Mouse (Mus musculus) neural tube, embryonic 12.5 days (tissue): ENCODE results near the gene Xcl1. TPM values are rescaled to one million over a fixed set of nuclear protein-coding genes. Genes with fewer than 3 reads are reported as not detected.

ENCODE experiments used
- ATAC-seq: fragments of 200-750 bp; cut with Nextera tagmentation; 2 replicates; pipeline ENCODE4 v1.8.0; 2017; ENCODE audit warnings: low read depth, mild to moderate bottlenecking, moderate TSS enrichment, moderate library complexity; ENCODE audit not compliant: low FRiP score
- H3K27ac ChIP-seq: fragments of 300-500 bp; sonication (generic); 2 replicates; pipeline ENCODE4 v1.5.1; 2016
- H3K27me3 ChIP-seq: fragments of 300-500 bp; sonication (generic); replicated peaks from 2 replicates; pipeline ENCODE4 v1.6.1; 2016; ENCODE audit warnings: mild to moderate bottlenecking
- H3K36me3 ChIP-seq: fragments of 300-500 bp; sonication (generic); 2 replicates; pipeline ENCODE4 v1.6.1; 2016; ENCODE audit warnings: mild to moderate bottlenecking
- H3K4me1 ChIP-seq: fragments of 300-500 bp; sonication (generic); 2 replicates; pipeline ENCODE4 v1.6.1; 2016
- H3K4me2 ChIP-seq: fragments of 300-500 bp; sonication (generic); replicated peaks from 2 replicates; pipeline ENCODE4 v1.6.1; 2016; ENCODE audit warnings: mild to moderate bottlenecking
- H3K4me3 ChIP-seq: fragments of 300-500 bp; sonication (generic); 2 replicates; pipeline ENCODE4 v1.5.1; 2016
- H3K9ac ChIP-seq: fragments of 300-500 bp; sonication (generic); 2 replicates; pipeline ENCODE4 v1.6.1; 2016; ENCODE audit warnings: mild to moderate bottlenecking
- H3K9me3 ChIP-seq: fragments of 300-500 bp; sonication (generic); 2 replicates; pipeline ENCODE4 v1.6.1; 2016; ENCODE audit warnings: mild to moderate bottlenecking
- WGBS: fragments of 180-500 bp; shearing (Covaris S2); methylation state at CpG from one replicate; pipeline ENCODE4 v1.1.7; 2016; 5-methylcytosine and 5-hydroxymethylcytosine counted together
- polyA plus RNA-seq: library from polyadenylated mRNA; unstranded; fragments of >200 nt; fragmentation: Nextera tagmentation; extraction: Ambion mirVana; gene quantifications from 2 replicates; pipeline ENCODE4 v1.2.1, GENCODE M21; 2016

Xcl1 gene
- polyA plus RNA-seq, 1 experiment from 2014 or later, result not detected

DNA sequence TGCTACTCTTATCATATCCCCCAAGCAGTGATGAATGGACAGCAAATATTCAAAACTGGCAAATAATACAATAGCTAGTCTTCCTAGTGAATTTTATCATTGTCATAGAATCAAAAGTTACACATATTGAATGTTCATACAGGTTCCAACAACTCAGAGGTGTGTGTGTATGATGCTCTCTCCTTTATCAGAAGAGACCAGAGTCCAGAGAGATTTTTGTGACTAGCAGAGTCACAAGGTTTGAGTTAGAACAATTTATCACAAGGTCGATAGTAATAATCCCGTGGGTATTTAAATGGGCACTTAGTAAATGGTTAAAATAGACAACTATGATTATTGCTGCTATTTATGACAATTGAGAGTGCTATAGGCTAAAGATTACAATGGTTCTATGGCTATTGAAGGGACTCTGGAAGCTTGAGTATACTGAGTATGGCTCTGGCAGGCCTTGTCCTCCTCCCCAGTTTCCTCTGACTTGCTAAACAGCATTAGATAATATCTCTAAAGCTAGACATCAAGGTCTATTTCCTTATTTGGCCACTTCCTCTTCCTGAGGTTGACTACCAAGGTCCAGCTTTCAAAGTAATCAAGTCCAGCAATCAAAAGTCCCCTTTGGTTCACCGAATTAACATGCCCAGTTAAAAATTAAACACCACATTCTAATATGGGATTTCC is 21.5 kb upstream of the Xcl1 start:
- Histone ChIP-seq H3K36me3 (no peaks in the 10 kb centered on the region), H3K4me1 (no peaks in the 10 kb centered on the region), H3K9ac (no peak overlapping the region), H3K4me3 (no peak overlapping the region), H3K4me2 (no peak overlapping the region), H3K27me3 (no peaks in the 10 kb centered on the region), H3K27ac (no peak overlapping the region), H3K9me3 (no peaks in the 10 kb centered on the region)
- 82% methylated on average over 3 of the region's 3 CpGs for WGBS
- ATAC-seq, result no peak

DNA sequence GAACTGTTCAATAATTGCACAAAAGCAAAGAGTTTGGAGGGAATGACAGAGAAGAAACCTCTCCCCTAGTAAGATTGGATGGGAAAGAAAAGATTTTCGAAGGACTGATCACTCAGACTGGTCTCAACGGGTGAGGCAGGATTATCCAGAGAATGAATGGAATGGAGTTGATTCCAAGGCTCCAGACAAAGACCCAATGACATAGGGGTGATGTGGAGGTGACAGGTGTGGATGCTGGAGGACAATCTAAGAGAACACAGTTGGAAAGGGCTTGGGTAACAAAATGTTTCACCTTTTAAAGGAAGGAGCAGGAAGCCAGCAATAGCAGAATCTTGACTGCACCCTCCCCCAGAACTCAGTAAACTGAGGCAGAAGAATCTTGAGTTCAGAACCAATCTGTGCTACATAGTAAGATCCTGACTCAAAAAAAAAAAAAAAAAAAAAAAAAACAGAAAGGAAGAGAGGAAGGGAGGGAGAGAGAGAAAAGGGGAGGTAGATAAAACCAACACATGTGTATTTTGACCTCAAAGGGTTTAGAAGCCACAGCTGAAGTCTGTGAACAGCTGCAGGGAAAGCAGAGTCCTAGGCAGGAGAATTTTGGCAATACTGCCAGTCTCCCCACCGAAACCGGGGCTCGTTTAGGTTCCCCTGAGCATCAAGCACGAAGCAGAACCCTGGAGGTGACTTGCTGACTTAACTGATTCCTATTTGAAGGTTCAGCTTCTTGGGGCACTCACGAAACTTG is 20.3 kb upstream of the Xcl1 start:
- Histone ChIP-seq H3K27me3 (no peaks in the 10 kb centered on the region), H3K9ac (no peak overlapping the region), H3K4me1 (no peaks in the 10 kb centered on the region), H3K9me3 (no peaks in the 10 kb centered on the region), H3K4me2 (no peak overlapping the region), H3K36me3 (no peaks in the 10 kb centered on the region), H3K27ac (no peak overlapping the region), H3K4me3 (no peak overlapping the region)
- WGBS, result 78% methylated on average over 7 of the region's 7 CpGs
- ATAC-seq, result no peak

DNA sequence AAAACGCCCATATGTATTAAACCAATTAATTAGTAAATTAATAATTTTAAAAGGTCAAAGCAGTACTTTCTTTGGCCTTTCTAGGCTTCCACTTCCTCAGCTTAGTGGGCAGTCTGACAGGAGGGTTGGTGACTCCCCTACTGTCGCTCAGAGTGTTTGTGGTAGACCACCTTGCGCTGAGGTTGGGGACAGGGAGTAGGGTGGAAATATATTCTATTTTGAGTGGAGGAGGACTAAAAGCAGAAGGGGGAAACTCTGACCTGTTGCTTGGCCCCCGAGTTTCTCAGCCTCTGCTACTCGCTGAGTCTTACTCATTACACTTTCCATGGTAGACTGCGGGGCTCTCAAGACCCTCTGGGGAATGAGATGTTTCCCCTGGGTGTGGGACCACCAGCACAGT is 18.2 kb upstream of the Xcl1 start:
- Histone ChIP-seq H3K9me3 (no peaks in the 10 kb centered on the region), H3K4me1 (no peaks in the 10 kb centered on the region), H3K4me3 (no peak overlapping the region), H3K4me2 (no peak overlapping the region), H3K27ac (no peak overlapping the region), H3K36me3 (no peaks in the 10 kb centered on the region), H3K27me3 (no peaks in the 10 kb centered on the region), H3K9ac (no peak overlapping the region)
- ATAC-seq, result no peak
- WGBS, result 90% methylated on average over 6 of the region's 6 CpGs

DNA sequence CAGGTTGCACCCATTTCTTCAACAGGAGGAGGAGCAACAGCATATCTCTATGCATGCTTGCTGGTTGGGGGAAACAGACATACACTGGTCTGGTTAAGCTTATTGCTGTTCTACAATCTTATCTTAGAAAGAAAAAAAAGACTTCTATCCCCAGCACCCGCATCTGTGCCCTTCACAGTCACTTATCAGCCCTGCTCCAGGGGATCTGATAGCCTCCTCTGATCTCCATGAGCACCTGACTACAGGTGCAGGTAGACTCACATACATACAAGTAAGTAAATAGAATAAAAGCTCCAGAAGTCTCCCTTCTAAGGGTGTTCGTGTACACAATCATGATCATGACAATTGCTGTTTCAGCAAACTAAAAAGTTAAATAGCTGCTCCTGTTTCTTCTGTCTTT is 733 bp upstream of the Xcl1 start:
- 77% methylated on average over 2 of the region's 2 CpGs for whole genome bisulfite sequencing
- no peak for ATAC-seq

DNA sequence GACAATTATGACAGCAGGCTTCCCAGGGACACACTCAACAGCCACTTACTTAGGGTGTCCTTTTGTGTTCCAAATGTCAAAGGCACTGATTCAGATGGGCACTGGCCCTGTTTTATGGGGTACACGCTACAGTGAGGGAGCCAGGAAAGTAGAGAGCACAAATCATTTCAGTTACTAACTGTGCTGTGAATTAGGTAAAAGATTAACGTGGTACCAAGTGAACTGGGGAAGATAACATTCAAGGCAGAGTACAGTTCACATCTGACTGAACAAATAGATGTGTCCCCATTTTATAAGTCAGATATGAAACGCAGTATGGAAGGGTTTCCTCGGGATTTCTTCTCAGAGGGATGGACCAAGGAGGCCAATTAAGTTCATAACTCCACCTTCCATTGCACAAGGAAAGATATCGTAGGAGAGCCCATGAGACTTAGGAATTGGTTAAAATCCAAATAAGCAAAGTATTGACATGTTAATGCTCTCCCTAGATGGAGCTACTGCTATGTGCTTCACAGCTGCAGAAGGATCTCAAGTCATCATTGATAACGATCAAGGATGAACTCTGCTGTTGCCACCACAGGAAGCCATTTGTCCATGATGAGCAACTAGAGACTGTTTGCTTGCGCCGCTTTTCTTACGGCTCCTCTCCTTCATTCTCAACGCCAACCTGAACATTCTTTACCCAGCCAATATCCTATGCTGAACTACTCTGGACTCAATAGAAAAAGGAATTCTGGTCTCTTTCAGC is 1.7 kb downstream of the Xcl1 start:
- Histone ChIP-seq H3K4me2 (no peak overlapping the region), H3K9ac (no peak overlapping the region), H3K4me3 (no peak overlapping the region), H3K27ac (no peak overlapping the region), H3K36me3 (no peaks in the 10 kb centered on the region), H3K9me3 (no peaks in the 10 kb centered on the region), H3K27me3 (no peaks in the 10 kb centered on the region), H3K4me1 (no peaks in the 10 kb centered on the region)
- WGBS, result 89% methylated on average over 10 of the region's 10 CpGs
- ATAC-seq, result no peak

More for the DNA sequence above, 733 bp upstream of the Xcl1 start:
- H3K27me3 ChIP-seq, result no peaks in the 10 kb centered on the region
- H3K9ac ChIP-seq, result no peak overlapping the region
- no peaks in the 10 kb centered on the region for H3K9me3 ChIP-seq
- H3K4me3 ChIP-seq, result no peak overlapping the region
- no peaks in the 10 kb centered on the region for H3K36me3 ChIP-seq
- no peaks in the 10 kb centered on the region for H3K4me1 ChIP-seq
- no peak overlapping the region for H3K27ac ChIP-seq
- H3K4me2 ChIP-seq, result no peak overlapping the region

DNA sequence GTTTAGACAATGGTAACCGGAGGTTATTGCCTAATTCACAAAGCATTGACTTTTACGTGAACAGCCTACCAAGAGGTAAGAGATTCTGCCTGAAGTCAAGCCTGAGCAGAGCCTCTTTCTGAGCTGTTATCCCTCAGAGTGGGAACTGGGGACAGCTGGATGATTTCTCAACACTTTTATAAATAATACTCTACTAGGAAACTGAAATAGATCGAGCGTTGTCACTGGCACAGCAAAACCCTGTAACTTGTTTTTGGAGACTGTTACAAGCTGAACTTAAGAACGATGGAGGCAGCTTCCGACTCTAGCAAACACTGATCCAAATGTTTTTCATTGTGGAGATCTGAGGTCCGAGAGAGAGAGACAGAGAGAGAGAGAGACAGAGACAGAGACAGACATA is 4.2 kb downstream of the Xcl1 start:
- no peaks in the 10 kb centered on the region for H3K9me3 ChIP-seq
- no peaks in the 10 kb centered on the region for H3K36me3 ChIP-seq
- H3K9ac ChIP-seq, result no peak overlapping the region
- no peaks in the 10 kb centered on the region for H3K27me3 ChIP-seq
- H3K27ac ChIP-seq, result no peak overlapping the region
- 93% methylated on average over 7 of the region's 7 CpGs for WGBS
- H3K4me1 ChIP-seq, result no peaks in the 10 kb centered on the region
- no peak overlapping the region for H3K4me2 ChIP-seq
- no peak for ATAC-seq
- no peak overlapping the region for H3K4me3 ChIP-seq

DNA sequence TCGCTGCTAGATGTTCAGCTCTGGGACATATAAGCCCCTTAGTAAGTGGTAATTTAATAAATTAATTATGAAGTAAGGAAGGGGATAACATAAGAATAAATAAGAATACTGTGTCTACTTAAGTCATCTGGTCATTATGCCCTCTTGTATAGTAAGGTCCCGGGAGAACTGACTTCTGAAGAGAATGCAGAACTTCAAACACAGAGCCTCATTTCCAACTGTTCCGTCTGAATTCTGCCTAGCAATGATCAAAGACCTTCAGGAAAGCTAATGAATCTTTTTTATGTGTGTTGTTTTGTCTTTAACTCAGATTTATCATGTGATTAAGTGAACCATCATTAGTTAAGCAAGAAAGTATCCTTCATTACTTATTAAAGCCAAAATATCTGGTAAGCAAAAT is 5.3 kb downstream of the Xcl1 start:
- ATAC-seq, result no peak
- Histone ChIP-seq H3K27me3 (no peaks in the 10 kb centered on the region), H3K9me3 (no peaks in the 10 kb centered on the region), H3K4me3 (no peak overlapping the region), H3K4me2 (no peak overlapping the region), H3K36me3 (no peaks in the 10 kb centered on the region), H3K27ac (no peak overlapping the region), H3K9ac (no peak overlapping the region), H3K4me1 (no peaks in the 10 kb centered on the region)
- WGBS, result 71% methylated on average over 3 of the region's 3 CpGs

DNA sequence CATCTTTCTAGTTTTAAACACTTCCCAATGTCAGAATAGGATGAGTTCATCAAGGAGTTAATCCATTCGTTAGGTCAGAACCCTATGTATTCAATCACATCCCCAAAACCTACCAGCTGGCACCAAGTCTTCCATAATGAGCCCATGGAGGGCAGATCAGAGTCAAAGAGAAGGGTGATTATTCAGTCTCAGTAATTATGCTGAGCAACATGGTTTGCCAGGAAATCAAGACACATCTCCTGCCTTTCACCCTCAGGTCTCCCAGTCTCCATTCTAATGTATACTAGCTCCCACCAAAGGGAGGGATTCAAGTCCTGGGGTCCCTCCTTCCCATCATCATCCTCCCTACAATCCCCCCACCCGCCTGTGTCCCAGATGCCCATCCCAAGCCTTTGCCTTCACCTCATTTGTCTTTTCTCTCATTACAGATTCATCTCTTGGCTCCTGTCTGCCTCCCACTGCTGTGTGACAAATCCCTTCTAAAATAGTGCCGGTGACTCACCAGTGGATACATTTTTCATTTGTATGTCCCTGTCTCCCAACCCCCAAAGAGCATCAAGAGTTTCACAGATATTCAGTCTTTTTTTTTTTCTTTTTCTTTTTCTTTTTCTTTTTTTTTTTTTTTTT is 8.7 kb downstream of the Xcl1 start:
- Histone ChIP-seq H3K4me3 (no peak overlapping the region), H3K27me3 (no peaks in the 10 kb centered on the region), H3K9me3 (no peaks in the 10 kb centered on the region), H3K36me3 (no peaks in the 10 kb centered on the region), H3K4me1 (no peaks in the 10 kb centered on the region), H3K27ac (no peak overlapping the region), H3K9ac (no peak overlapping the region), H3K4me2 (no peak overlapping the region)
- no peak for ATAC-seq
- 69% methylated on average over 3 of the region's 3 CpGs for WGBS

DNA sequence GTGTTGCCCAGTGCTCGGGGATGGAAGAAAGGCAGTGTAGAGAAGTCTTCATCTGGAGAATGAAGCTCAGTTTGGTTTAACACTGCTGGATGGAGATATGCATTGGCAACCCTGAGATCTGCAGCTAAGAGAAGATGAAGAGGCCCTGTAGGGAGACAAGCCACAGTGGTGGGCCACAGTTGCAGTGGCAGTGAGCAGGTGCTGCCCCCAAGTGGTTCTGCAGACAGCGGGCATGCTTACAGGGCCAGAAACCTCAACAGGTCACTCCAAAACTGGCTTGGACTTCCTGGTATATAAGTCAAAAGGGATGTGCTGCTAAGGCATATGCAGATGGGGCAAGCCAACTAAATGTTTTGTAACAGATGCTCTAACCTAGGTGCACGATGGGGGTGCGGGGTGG is 30.3 kb downstream of the Xcl1 start:
- no peaks in the 10 kb centered on the region for H3K4me1 ChIP-seq
- 54% methylated on average over 4 of the region's 4 CpGs for WGBS

DNA sequence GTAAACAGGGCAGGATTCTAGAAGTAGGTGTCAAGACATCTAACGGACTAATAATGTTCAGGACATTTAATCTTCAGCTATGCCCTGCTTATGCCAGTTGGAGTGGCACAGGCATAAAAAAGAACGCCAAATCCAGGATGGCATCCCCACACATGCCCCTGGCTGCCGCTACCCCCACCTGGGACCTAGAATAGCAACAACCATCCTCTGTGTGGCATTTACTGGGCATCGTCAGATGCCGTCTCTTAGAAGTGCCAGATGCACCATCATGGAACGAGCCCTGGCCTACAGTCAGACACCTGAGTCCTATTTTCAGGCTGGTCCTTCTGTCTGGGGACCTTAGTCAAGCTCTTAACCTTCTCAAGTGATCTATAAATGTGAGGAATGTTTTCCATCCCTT is 34.6 kb downstream of the Xcl1 start:
- no peak overlapping the region for H3K27ac ChIP-seq

More for the DNA sequence above, 30.3 kb downstream of the Xcl1 start:
- no peaks in the 10 kb centered on the region for H3K36me3 ChIP-seq
- no peak overlapping the region for H3K9ac ChIP-seq
- H3K9me3 ChIP-seq, result no peaks in the 10 kb centered on the region
- ATAC-seq, result peak; percentile 59
- no peaks in the 10 kb centered on the region for H3K27me3 ChIP-seq
- H3K27ac ChIP-seq, result no peak overlapping the region
- H3K4me2 ChIP-seq, result no peak overlapping the region
- no peak overlapping the region for H3K4me3 ChIP-seq

DNA sequence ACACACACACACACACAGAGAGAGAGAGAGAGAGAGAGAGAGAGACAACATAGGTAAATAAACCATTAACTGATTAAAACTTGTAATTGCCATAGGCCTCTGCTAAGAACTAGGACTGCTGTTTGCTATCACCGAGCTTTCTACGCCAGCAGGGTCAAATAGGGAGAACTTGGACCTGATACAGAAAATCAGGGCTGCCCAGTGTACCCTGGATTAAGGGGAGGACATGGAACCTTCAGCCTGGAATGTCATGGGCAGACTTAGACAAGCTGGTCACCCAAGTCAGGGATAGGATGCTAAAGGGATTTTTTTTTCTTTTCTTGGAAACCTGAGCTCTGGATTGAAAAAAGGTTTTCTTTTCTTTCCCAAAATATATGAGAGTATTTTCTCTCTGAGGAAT is 35.1 kb downstream of the Xcl1 start:
- Histone ChIP-seq H3K9me3 (no peaks in the 10 kb centered on the region), H3K27ac (no peak overlapping the region), H3K36me3 (no peaks in the 10 kb centered on the region), H3K4me1 (peaks cover 4% of the 10 kb centered on the region; the same call in 1 of the 2 replicates), H3K4me3 (no peak overlapping the region), H3K9ac (no peak overlapping the region), H3K4me2 (no peak overlapping the region), H3K27me3 (no peaks in the 10 kb centered on the region)
- no peak for ATAC-seq
- WGBS, result 85% methylated on average over 2 of the region's 2 CpGs

More for the DNA sequence above, 34.6 kb downstream of the Xcl1 start:
- no peaks in the 10 kb centered on the region for H3K36me3 ChIP-seq
- 86% methylated on average over 6 of the region's 6 CpGs for WGBS
- ATAC-seq, result no peak
- H3K9me3 ChIP-seq, result no peaks in the 10 kb centered on the region
- H3K9ac ChIP-seq, result no peak overlapping the region
- peaks cover 4% of the 10 kb centered on the region; the same call in 1 of the 2 replicates for H3K4me1 ChIP-seq
- H3K4me3 ChIP-seq, result no peak overlapping the region
- H3K4me2 ChIP-seq, result no peak overlapping the region
- no peaks in the 10 kb centered on the region for H3K27me3 ChIP-seq

DNA sequence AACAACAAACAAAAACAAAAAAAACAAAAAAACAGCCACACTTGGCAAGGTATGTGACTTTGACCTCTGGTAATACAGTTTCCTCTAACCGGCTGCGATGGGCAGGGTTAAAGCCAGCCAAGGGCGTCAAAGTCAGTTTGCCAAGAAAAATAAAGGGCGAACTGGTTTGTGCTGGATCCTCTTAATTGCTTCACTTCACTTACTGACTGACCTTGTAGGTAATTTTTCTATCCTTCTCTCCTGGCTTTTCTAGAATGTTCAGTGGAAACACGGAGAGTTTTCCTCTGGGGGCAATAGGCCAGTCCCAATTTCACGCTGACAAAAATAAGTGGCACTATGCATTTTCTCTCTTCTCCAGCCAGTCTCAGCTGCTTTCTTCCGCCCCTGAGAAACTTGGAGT is 35.8 kb downstream of the Xcl1 start:
- Histone ChIP-seq H3K27ac (no peak overlapping the region), H3K9me3 (no peaks in the 10 kb centered on the region), H3K9ac (no peak overlapping the region), H3K4me1 (peaks cover 4% of the 10 kb centered on the region; the same call in 1 of the 2 replicates), H3K4me3 (peak overlapping the region; percentile 41), H3K27me3 (no peaks in the 10 kb centered on the region), H3K4me2 (peak overlapping the region; percentile 76), H3K36me3 (no peaks in the 10 kb centered on the region)
- 26% methylated on average over 7 of the region's 7 CpGs for WGBS
- no peak for ATAC-seq
